Mouse (Mus musculus) testis, adult 2 months (tissue): ENCODE measurements around the gene Dlg4. TPM values are rescaled to one million over a fixed set of nuclear protein-coding genes. Genes with fewer than 3 reads are reported as not detected.

ENCODE experiments used
- H3K27ac ChIP-seq: fragments of 200-500 bp; 2 replicates; pipeline ENCODE4 v1.5.1; 2012; ENCODE audit warnings: low read depth, low read length; ENCODE audit not compliant: control insufficient read depth, insufficient read depth
- H3K27me3 ChIP-seq: fragments of 200-500 bp; 2 replicates; pipeline ENCODE4 v1.6.1; 2012; ENCODE audit warnings: mild to moderate bottlenecking, low read length, moderate library complexity; ENCODE audit not compliant: control insufficient read depth, insufficient read depth
- H3K36me3 ChIP-seq: fragments of 200-500 bp; 2 replicates; pipeline ENCODE4 v1.6.1; 2012; ENCODE audit warnings: mild to moderate bottlenecking, low read length; ENCODE audit not compliant: control insufficient read depth, insufficient read depth
- H3K4me1 ChIP-seq: fragments of 200-500 bp; 2 replicates; pipeline ENCODE4 v1.6.1; 2012; ENCODE audit warnings: low read length; ENCODE audit not compliant: control insufficient read depth, insufficient read depth
- H3K4me3 ChIP-seq: fragments of 200-500 bp; 2 replicates; pipeline ENCODE4 v1.5.1; 2012; ENCODE audit warnings: low read depth, mild to moderate bottlenecking, low read length, moderate library complexity, mixed read lengths; ENCODE audit not compliant: control insufficient read depth
- CTCF ChIP-seq: fragments of 200-500 bp; IDR thresholded peaks from 2 replicates; pipeline ENCODE4 v1.5.1; 2012; ENCODE audit warnings: low read depth, mild to moderate bottlenecking, inconsistent platforms, low read length, moderate library complexity; ENCODE audit not compliant: control insufficient read depth, insufficient read depth, insufficient replicate concordance
- POLR2A ChIP-seq: fragments of 200-500 bp; IDR thresholded peaks from 2 replicates; pipeline ENCODE4 v1.6.1; 2012; ENCODE audit warnings: low read depth, mild to moderate bottlenecking, inconsistent platforms, low read length, moderate library complexity; ENCODE audit not compliant: control insufficient read depth
- polyA plus RNA-seq: library from polyadenylated mRNA; depleted of rRNA; stranded (reverse); fragments of >200 nt; gene quantifications from 2 replicates; pipeline ENCODE4 v1.2.3, GENCODE M21; 2012

The Dlg4 gene
- polyA plus RNA-seq, 1 experiment, result 5.6 TPM

DNA sequence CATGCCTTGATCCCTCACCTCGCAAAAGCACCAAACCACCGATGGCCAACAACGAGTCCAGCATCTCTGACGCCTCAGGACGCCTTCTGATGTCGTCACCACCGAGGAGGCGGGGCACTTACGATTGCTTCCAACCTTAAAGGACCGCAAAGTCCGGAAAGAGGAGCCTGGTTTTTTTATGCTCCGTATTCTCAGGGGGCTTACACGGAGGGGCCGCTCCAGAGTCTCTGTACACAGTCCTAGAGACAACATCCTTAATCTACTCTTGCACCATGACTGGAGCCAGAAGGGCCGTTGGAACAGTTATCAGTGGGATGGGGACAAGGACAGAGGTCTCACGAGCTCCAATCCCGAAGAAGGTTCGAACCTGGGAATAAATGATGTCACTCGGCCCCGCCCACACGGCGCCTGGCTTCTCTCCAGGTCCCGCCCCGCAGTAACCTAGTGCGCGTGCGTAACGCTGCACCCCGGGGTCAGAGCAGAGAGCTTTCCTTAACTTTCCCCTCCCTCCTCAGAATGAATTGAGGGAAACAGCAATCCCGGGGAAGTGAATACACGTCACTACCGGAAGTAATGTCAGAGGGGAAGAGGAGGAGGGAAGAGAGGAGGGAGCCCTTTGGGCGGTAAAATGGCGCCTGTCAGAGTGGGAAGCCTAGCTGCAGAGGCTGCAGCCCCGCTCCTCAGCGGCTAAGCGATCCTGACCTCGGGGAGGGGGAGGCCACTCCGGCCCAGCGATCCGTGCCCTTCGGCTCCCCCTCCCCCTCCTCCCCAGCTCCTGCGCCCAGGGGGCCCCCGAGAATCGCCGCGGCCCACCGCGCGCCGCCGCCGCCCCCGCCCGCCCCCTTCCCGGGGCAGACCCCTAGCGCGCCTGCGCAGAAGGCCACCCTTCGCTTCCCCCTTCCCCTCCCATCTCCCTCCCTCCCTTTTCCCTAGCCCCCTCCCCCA, 36.3 kb upstream of the Dlg4 start:
- Histone ChIP-seq H3K36me3 (peaks cover 3% of the 10 kb centered on the region), H3K27me3 (no peaks in the 10 kb centered on the region), H3K27ac (peak overlapping the region; percentile 82), H3K4me1 (peaks cover 7% of the 10 kb centered on the region), H3K4me3 (peak overlapping the region; percentile 91)
- TF ChIP-seq POLR2A (peak; percentile 90), CTCF (no peak)

DNA sequence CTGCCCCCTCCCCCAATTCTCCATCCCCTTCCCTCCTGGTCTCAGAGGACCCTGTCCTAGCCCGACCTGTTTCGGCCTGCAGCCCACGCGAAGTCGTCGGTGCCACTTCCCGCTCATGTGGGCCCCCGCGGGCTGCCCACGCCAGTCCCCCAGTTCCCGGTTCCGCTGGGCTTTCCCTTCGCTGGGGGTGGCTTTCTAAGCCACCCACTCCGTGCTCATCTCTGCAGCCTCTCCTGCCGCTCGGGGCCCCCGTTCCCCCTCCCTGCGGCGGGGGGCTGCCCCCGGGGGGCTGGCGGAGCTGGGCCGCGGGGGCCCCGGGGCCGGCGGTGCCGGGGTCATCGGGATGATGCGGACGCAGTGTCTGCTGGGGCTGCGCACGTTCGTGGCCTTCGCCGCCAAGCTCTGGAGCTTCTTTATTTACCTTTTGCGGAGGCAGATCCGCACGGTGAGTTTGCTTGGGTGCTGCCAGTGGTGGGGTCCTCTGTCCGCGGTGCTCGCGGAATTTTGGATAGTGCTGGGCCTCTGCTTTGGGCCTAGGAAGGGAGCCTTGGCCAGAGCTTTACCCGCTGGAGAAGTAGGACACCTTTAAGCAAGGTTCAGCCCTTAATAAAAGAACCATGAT, 35.5 kb upstream of the Dlg4 start, which contains the start of gene Ctdnep1:
Gene Ctdnep1, plus strand, starts transcription at position 16 of the 622 bp plus-strand sequence.
- Histone ChIP-seq H3K27me3 (no peaks in the 10 kb centered on the region), H3K36me3 (peaks cover 3% of the 10 kb centered on the region), H3K4me3 (peak within 1 kb of the TSS; percentile 91), H3K27ac (peak within 1 kb of the TSS; percentile 86), H3K4me1 (peaks cover 7% of the 10 kb centered on the region)
- no peak for TF ChIP-seq POLR2A
- TF ChIP-seq CTCF, result no peak

DNA sequence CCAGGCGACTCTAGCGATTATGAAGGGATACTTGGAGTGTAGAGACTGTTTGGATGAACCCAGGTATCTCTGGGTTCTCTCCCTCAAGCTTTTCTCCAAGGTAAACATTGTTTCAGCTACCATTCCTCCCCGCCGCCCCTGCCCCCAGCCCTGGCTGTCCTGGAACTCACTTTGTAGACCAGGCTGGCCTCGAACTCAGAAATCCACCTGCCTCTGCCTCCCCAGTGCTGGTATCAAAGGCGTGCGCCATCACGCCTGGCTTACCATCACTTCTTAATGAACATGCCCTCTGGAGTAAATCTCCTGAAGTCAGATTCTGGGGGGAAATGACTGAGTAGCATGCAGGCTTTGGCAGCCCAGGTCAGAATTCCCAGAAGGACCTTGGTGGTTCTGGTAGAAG, 34.5 kb upstream of the Dlg4 start, which contains the start of gene Elp5:
Gene Elp5, minus strand, starts transcription at position 293 of the 400 bp plus-strand sequence.
- peaks cover 3% of the 10 kb centered on the region for H3K36me3 ChIP-seq
- H3K4me3 ChIP-seq, result peak within 1 kb of the TSS; percentile 89
- no peaks in the 10 kb centered on the region for H3K27me3 ChIP-seq
- peak within 1 kb of the TSS; percentile 86 for H3K27ac ChIP-seq
- TF ChIP-seq POLR2A (no peak), CTCF (no peak)
- peaks cover 7% of the 10 kb centered on the region for H3K4me1 ChIP-seq

DNA sequence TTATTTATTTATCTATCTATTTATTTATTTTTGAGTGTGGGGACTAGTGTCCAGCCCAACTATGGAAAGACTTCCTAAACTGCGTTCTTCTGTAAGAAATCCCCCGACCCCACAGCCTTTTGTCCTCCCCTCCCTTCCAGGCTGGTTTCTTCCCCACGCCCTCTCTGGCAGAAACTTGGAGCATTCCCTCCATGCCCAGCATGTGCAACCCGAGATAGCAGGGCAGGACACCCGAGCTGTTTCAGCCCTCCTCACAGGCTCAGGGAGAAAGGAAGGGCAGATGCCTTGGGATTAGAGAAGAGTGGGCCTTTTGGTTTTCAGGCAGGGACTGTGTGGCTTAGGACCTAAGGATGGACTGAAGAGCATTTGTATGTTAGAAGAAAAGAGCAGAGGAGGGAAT, 33.9 kb upstream of the Dlg4 start:
- TF ChIP-seq POLR2A (no peak), CTCF (no peak)
- Histone ChIP-seq H3K4me3 (no peak overlapping the region), H3K36me3 (peaks cover 3% of the 10 kb centered on the region), H3K27me3 (no peaks in the 10 kb centered on the region), H3K4me1 (peaks cover 7% of the 10 kb centered on the region), H3K27ac (no peak overlapping the region)

DNA sequence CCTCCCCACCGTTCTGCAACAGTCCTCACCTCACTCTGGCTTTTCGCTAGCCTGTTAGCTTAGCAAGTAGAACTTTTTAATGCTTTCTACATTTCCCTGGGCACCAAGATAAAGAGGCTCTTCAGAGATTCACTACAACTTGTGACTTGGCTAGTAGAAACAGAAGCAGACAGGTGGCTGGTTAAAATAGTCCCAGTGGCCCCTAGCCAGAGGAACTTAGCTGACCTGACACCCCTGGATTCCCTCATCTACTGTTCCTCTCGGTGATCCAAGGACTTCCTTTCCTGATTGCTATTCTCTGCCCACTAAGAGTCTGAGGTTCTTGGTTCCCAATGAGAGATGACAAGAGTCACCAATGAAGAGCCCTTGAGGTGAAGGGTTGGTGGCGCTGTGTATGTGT, 33.4 kb upstream of the Dlg4 start:
- Histone ChIP-seq H3K36me3 (peaks cover 3% of the 10 kb centered on the region), H3K4me3 (no peak overlapping the region), H3K27me3 (no peaks in the 10 kb centered on the region), H3K27ac (no peak overlapping the region), H3K4me1 (peaks cover 7% of the 10 kb centered on the region)
- TF ChIP-seq POLR2A (no peak), CTCF (no peak)

DNA sequence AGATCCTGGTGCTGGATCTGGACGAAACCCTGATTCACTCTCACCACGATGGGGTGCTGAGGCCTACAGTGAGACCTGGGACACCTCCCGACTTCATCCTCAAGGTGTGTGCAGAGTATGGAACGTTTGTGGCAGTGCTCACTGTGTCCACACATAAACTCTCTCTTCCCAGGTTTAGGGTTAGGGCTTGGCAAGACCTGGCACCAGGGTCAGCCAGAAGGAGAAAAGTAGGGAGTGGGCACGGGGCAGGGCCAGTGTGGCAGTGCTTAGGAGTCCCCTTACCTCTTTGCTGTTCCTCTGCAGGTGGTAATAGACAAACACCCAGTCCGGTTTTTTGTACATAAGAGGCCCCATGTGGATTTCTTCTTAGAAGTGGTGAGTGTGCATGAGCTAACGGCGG, 32.3 kb upstream of the Dlg4 start:
- Histone ChIP-seq H3K27me3 (no peaks in the 10 kb centered on the region), H3K36me3 (peaks cover 5% of the 10 kb centered on the region), H3K27ac (no peak overlapping the region), H3K4me1 (peaks cover 7% of the 10 kb centered on the region), H3K4me3 (no peak overlapping the region)
- TF ChIP-seq CTCF, result no peak
- no peak for TF ChIP-seq POLR2A

DNA sequence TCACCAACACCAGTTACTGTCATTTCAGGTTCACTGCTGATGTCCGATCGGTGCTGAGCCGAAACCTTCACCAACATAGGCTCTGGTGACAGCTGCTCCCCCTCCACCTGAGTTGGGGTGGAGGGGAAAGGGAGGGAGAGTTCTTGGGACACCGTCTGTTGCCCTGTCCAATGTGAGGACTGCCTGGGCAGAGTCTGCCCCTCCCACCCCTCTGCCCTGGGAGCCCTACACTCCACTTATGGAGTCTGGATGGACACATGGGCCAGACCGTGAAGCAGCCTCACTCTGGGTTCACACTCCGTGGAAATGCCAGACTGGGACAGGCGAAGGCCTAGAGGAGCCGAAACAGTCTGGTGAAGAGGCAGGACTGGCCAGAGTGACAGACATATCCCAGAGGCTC, 26.8 kb upstream of the Dlg4 start:
- Histone ChIP-seq H3K36me3 (peaks cover 4% of the 10 kb centered on the region), H3K4me3 (peak overlapping the region; percentile 93), H3K4me1 (peaks cover 6% of the 10 kb centered on the region), H3K27me3 (no peaks in the 10 kb centered on the region), H3K27ac (peak overlapping the region; percentile 49; the same call in 1 of the 2 replicates)
- TF ChIP-seq POLR2A (no peak), CTCF (no peak)
